Mouse (Mus musculus) testis, postnatal 10 days (tissue): ENCODE data around the gene Sept7.
A peak's percentile ranks its signal among the peaks of the same experiment; 100 is the strongest.
"Not testable (repeated sequence)": the region's sequence is repeated elsewhere in the genome, so short reads cannot be mapped to it uniquely, and the experiment has no call there.

Source experiments
- DNase-seq: peaks from one replicate; pipeline ENCODE4 v3.0.0; 2021; ENCODE audit warnings: low spot score

The Sept7 gene

DNA sequence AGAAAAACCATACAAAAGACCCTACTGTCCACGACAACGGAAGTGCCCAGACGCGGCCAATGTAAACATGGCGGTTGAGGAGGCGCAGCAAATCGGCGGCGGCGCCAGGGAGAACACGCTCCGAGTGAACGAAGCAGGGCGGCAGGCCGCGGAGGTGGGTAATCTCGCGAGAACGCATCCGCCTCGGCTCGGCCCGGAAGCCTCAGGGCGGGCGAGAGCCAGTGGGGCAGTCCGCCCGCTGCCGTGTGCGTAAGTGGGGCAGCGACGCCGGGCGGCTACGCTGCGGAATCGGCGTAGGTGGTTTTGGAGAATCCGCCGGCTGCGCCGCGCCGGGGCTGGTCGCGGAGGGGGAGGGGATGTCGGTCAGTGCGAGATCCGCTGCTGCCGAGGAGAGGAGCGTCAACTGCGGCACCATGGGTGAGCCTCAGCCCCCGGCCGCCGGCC lies at the start of gene Sept7:
TSS of gene Sept7 (plus strand) at position 157 of the 444 bp plus-strand sequence.
- peak; percentile 97 for DNase-seq

DNA sequence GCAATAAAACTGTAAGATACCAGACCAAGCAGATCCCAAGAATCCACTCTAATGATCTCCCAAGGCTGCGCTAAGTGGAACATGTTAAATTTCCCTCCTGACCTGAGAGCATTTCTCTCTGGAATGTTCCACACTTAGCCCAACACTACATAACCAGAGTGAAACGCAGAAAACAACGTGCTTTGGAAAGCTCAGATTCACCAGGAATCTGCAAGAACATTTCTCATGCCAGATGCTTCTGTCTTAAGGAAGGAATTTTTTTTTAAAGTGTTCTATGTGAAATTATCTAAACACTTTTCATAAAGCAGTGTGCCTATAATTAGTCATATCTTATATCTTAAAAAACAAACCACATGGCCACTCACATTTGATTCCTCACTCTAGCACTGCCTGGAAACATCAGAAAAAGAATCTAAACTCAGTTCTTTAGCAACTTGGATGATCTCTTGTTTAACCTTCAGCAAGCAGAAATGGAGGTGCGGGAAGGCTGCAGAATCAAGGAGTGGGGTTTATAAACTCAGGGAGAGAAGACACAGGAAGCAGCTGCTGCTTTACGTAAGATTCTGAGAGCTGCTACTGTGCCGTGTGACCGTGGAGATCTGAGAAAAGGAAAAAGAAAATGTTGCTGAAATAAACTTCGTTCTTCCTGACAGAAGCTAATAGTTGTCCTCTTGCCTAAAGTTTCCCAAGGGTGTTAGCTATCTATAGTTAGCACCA lies 44.0 kb upstream of the Sept7 start:
- DNase-seq, result no peak

DNA sequence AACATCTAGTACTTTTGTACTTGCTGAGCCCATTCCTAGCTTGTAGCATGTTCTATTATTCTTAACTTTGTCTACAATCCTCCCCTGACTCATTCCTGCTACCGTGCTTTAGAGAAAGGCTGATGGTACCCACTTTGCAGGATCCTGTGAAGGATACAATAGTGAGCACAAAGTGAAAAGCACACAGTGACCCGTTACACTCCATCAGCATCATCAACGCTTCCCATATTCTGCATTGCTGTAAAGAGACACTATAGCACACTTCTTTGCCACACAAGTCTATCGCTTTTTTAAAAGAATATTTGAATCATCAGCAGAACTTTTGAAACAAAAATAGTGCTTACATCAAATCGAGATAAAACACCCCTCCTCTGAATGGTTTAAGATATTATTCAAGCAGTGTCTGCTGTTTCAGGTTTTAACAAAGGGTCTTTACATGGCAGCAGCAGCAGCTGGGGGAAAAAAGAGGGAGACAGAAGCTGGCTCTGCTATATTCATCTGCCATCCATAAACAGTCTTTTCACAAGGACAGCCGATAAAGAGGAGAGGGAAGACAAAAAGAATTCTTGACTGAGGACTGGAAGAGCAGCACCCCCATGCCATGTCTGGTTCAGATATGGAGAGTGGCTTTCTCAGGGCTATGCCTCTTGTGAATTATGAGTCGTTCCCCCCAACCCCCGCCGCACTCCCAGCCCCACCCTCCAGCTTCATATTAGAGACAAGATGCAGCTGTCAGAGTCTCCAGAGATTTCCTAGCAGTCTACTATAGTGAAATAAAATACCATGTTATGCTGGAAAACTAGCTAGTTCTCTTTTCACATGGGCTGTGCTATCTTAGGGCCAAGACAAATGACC lies 39.7 kb upstream of the Sept7 start:
- DNase-seq, result no peak

DNA sequence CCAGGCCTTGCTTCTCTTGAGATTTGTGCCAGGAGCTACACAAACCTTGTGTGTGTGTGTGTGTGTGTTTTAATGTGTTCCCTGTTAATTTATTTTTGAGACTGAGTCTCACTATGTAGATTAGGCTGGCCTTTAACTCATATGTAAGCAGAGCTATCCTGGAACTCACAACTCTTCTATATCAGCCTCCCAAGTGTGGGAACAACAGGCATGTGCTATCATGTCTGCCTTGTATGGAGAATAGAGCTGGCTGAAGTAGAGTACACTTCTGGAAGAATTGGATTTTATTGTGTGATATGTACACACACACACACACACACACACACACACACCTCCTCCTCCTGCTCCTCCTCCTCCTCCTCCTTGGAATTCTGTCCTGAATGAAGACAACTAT lies 39.1 kb upstream of the Sept7 start:
- no peak for DNase-seq

DNA sequence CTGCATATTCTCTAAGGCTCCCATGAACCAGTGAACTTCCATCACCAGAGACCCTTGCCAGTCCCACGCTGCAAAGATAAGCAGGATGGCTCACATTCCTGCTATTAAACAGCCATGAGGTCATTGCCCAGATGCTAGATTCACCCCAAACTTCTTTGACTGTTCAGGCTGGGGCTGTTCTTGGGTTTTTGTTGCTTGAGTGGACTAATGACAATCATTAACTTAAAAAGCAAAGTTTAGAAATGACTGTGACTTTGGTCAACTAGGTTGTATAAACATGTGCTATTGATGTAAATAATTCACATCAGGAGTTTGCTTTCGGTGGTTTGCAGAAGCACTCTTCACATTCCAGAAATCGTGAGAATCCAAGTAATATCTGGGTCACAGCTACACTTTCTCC lies 36.8 kb upstream of the Sept7 start:
- no peak for DNase-seq

DNA sequence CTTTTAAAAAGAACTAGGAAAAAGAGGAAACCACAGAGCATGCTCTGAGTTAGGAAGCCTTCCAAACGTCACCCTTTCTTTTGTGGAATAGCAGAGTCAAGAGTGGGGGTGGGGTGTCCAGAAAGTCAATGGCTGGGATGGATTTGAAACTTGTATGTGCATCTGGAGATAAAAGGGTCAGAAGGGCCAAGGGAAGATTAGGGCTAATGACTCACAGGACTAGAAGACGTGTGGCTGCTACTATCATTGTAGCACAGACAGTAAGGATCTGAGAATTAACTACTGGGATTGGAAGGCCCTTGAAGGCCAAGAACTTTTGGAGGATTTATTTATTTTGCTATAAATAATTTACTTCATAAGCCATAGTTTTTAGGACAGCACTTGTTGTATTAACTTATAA lies 36.0 kb upstream of the Sept7 start:
- no peak for DNase-seq

DNA sequence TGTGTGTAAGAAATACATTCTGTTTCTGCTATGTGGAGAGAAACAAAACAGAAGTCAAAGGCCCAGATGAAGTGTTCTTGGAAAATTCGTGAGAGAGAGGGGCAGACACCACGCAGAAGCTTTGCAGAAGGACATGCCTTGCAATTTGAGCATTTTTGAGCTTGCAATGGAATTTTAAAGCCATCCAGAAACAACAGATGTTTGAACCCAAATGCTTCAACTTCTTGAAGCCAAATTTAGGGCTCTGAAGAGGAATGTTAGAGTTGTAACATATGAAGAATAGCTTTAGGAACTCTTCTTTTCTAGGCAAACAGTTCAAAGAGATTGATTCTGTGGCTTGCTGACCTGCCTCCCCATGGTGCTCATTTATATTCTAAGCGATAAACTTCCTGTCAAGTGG lies 33.3 kb upstream of the Sept7 start:
- DNase-seq, result no peak

DNA sequence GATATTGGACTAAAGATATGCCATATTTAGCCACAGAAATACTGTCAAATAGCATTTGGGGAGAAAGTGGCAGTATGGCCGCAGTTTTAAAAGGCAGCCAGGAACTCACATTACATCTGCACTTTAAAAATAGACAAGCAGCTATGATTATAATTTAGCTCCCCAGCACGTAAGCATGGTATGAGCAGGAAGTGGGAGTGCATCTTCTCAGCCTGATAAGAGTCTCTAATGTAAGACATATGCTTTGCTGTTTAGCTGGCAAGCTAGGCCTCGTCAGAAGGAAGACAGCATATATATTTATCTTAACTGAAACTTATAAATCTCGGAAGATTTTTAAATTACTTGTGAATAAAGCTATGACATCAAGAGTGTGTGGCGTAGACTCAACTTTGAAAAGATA lies 32.4 kb upstream of the Sept7 start:
- DNase-seq, result no peak

DNA sequence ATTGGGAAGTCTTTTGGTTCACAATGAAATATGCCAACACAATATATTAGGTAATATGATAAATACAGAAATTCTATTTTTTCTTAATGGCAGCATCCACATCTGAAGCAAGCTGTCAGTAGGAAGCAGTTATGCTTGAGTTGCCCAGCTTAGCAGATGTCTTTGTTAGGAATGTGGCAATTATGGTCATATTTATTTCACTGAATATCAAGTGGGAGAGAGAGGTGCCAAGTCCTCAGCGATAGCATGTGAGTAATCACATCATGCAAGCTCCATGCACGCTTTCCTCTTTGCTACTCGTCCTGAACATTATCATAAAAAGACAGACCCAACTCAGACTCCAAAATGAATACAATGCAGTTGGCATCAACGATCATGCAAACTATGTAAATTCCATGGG lies 27.3 kb upstream of the Sept7 start:
- DNase-seq, result no peak

DNA sequence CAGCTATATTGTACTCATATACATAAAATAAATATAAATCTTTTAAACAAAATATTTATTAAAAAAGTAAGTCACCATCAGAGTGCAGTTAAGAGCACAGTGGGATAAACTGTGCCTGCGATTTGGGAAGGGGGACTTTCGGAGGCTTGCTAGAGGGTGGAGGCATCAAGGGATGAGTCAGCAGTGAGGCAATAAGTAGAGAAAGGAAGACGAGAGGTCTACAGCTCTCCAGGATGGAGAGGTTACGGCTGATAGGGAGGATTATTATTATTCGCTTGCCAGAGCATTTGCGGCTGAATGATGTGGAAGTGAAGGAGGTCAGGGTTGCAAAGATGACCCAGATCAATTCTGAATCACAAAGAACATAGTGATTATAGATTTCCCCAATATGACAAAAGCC lies 22.5 kb upstream of the Sept7 start:
- DNase-seq, result no peak

DNA sequence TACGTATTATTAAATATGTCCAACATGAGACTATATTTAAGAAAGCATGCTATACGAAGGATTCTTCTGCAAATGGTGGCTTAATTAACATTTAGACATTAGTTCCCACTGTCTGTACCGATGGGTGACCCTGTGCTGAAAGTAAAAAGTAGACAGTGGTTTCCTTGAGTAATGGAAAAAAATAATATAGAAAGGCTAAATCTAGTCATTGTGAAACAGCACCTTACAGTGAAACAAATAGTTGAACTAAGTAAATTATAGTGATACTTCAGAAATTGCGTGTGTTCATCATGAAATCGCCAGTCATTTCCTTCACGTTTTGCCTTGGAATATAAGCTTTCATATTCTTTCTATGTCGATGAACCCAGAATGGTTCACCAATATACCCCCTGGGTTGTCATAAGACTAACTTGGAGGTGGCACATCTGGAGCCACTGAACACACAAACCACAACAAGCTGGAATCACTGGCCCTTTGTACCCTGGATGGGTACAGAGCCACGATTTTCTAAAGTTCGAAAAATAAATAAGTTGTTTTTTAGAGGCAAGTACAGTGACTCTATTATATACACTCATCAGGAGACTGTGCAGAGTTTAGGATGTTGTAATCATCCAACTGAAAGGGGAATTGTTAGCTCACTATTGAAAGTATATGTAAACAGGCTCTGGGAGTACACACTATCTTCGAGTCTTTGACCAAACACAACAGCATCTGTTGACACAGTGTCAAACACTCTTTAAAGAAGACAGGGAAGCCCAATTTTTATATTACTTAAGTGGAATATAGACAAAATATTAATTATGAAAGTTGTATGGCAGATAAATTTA lies 21.8 kb upstream of the Sept7 start:
- no peak for DNase-seq

DNA sequence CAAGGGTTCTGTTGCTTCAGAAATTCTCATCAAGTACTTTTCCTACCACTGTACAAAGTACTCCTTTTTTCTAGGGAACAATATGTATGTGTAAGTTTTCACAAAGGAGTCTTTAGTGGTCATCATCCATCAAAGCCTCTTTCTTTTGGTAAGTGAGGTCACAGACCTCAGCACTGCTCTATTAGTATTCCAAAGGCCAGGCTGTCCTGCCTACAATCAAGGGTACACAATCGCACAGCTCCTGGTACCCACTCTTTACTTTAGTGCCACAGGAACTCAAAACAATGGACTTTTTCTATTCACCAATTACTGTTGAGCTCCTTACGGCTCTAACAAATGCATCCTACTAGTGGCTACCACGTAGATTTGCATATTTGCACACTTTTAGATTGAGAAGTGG lies 11.2 kb upstream of the Sept7 start:
- no peak for DNase-seq

DNA sequence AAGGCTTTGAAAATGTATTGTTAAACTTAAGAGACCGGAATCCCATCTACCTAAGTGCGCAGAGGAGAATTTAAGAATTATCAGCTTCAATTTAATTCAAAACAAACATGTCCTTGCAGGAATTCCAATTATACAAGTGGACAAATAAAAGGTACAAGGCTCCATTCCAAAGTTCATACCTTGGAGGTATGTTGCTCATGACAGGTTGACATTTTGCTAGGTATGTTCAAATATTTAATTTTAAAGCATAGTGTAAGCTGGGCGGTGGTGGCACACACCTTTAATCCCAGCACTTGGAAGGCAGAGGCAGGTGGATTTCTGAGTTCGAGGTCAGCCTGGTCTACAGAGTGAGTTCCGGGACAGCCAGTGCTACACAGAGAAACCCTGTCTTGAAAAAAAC lies 10.5 kb upstream of the Sept7 start:
- not testable (repeated sequence) for DNase-seq

DNA sequence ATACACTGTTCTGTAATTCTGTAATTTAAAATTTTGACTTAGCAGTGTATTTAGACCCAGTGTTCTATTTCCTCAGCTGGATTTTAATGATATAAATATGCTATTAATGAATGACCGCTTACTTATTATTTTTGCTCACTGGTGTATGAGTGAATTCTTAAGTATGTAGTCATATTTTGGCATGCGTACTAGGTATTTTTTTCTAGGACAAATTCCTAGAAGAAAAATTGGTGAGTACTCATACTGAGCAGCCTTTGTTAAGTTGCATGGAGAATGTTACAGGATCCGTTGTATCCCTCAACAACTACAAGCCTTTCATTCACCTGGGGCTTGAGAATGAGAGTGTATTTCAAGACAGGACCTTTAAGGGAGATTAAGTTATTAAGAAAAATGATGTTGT lies 10.0 kb upstream of the Sept7 start:
- DNase-seq, result no peak

DNA sequence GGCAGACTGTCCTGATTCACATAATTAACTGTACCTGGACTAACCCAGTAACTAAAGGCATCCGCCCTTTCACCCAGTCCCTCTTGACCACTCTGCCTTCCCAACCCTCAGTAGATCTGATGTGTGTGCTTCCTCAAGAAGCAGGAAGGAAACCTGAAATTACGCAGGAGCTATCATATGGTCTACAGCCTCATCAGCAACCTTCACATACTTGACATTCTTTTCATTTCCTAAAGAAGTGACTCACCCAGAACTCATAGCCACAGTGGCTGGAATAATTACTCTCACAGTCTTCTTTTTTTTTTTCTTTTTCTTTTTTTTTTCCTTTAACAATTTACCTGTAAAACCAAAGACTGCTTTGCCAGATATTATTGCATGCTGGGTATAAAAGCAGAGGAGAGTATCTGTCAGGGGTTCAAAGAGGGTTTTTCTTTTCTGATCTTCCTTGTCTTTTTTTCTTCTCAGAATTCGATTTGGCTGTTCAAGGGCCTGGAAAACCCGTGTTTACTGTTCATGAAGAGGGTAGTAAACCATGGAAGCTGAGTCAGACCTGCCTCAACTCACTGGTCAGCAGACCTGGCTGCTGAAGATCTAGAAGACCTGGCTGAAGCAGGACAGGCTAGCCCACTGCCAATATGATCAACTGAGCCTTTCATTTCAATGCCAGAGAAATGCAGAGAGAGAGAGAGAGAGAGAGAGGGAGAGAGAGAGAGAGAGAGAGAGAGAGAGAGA lies 8.1 kb upstream of the Sept7 start:
- no peak for DNase-seq

DNA sequence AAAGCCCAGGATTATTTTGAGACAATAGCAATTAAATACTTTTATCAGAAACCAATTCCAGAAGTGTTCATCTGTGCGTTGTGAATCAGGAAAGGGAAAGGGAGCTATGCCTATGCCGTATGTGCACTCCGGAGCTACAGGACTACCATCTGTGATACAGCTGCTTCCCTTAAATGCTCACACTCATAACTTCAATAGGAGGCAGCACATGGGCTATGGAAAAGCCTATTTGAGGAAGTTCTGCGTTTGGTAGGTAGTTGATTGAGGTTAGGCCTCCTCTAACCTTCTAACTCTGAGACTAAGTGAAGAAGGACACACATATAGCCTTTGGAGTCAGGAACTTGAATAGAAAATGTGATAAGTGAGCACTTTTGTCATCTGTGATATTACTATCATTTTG lies 7.1 kb upstream of the Sept7 start:
- no peak for DNase-seq

DNA sequence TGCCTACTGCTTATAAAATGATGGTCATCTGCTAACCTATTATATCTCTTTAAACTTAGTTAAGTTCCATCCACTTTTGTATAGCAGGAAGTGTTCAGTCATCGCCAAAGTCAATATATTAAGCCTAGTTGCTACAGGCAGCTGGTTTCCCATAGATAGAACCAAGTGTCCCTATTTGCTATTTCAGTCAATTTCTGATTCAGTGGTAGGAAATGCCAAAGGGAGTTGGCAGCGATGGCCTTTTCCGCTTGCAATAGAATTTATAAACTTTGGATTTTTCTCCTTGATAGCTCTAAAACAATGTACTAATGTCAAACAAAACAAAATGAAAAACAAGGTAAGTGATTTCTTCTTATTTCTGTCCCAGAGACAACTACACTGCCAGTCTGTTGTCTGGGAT lies 5.7 kb upstream of the Sept7 start:
- DNase-seq, result no peak

DNA sequence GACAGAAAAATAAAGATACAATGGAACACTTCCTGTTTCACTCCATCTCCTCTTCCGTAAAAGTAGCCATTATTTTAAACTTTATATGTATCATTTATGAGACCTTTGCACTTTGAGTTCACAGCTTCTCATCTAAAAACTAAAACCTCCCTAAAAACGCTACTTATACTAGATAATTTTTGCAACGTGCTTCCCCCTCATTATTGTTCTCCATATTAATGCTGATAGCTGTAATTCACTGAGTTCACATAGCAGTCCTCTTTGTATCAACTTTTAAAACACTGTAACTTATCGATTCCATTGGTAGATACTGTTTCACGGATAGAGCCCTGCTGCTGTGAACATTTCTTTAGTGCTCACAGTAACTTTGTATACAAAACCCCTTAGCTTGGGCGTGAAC lies 1.1 kb upstream of the Sept7 start:
- DNase-seq, result no peak

DNA sequence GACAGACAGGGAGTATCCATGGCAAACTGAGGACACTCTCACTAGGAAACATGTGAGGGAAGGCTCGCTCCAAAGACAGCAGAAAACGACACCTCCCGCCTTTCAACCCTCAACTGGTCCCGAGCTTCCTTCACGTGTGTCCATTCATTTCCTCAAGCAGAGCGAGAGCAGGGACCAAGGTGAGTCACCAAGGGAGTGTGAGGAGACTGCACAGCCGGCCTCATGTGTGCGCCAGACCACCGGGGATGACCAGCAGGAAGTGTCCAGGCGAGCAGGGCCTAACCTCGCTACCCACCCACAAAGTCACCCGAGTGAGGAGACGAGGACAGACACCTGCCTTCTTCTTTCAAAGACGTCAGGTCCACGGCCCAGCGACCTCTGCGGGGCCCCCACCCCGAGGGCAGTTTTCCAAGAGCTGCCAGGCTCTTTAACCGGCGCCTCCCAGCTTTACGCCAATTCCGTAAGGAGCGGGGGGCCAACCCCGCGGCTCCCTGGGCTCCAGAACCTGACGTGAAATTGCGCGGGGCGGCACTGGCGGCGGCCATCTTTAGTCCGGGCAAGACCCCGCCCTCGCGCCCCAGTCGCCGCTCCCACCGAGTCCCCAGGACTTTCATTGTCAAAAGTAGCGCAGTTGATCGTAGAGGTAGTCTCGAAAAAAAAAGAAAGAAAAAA lies 492 bp upstream of the Sept7 start:
- peak; percentile 90 for DNase-seq

DNA sequence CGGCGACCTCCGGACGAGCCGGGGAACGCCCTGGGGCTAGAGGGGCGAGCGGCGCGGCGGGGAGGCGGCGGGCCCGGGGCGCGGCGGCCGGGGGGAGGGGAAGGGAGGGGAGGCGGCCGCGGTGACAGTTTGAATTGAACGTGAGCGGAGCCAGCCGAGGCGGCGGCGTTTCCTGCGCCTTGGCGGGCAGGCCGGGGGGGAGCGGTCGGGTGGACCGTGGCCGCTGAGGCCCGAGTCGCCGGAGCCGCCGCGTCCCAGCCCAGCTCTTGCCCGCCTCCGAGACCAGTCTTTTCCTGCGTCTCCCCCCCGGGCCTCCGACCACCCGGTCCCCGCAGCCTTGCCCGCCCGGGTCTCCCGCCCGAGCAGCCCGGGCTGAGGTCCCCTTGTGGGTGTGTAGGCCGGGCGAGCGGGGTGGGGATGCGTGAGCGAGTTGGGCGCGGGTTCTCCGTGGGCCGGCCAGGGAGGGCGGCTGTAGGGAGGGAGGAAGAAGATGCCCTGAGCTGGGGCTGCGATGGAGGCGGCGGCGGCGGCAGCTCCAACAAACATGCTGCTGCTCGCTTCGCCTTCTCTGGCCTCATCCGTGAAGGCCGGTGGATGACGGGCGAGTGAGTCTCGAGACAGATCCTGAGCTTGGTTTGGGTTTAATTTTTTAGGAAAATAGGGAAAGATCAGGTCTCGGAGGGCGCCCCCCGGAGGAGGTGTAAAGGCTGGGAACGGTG lies 679 bp downstream of the Sept7 start:
- peak; percentile 85 for DNase-seq

DNA sequence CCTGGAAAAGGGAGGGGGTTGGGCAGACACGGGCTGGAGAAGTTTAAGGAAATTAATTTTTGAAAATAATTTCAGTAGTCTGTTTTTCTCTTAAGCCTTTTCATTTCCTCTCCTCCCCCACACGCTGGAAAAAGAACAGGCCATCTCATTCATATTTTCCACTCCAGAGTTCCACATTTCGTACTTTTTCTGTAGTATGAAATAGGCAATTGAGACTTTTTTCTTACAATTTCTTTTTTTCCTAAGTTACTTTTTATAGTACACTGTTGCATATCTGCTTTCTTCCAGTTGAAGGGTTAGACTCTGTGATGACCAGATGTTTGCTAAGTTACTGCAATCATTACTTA lies 1.2 kb downstream of the Sept7 start:
- DNase-seq, result no peak
